Mouse (Mus musculus) macrophage (primary cell): ENCODE results near the gene Nsd2. TPM values are rescaled to one million over a fixed set of nuclear protein-coding genes. Genes with fewer than 3 reads are reported as not detected.
"Not testable (repeated sequence)": the region's sequence is repeated elsewhere in the genome, so short reads cannot be mapped to it uniquely, and the experiment has no call there.

Source experiments
- H3K27ac ChIP-seq: fragments of 350-480 bp; formaldehyde crosslinking; 2 replicates; pipeline ENCODE4 v1.9.0; 2021
- H3K36me3 ChIP-seq: fragments of 350-480 bp; formaldehyde crosslinking; 2 replicates; pipeline ENCODE4 v1.9.0; 2021; ENCODE audit errors: inconsistent target
- H3K4me3 ChIP-seq: fragments of 350-480 bp; formaldehyde crosslinking; 2 replicates; pipeline ENCODE4 v1.9.0; 2021; ENCODE audit errors: inconsistent target
- H3K79me2 ChIP-seq: fragments of 350-480 bp; formaldehyde crosslinking; 2 replicates; pipeline ENCODE4 v1.9.0; 2021; ENCODE audit errors: inconsistent target
- WGBS: methylation state at CpG from one replicate; pipeline ENCODE4 v1.1.7; 2026; ENCODE audit warnings: inconsistent platforms; ENCODE audit not compliant: missing documents; 5-methylcytosine and 5-hydroxymethylcytosine counted together
- polyA plus RNA-seq: library from polyadenylated mRNA; stranded (reverse); fragments of 250-400 nt; gene quantifications from 3 replicates; pipeline ENCODE4 v1.2.4, GENCODE M21; 2018; ENCODE audit warnings: inconsistent platforms

The Nsd2 gene
- polyA plus RNA-seq, 1 experiment from 2014 or later, result 18.1 TPM

DNA sequence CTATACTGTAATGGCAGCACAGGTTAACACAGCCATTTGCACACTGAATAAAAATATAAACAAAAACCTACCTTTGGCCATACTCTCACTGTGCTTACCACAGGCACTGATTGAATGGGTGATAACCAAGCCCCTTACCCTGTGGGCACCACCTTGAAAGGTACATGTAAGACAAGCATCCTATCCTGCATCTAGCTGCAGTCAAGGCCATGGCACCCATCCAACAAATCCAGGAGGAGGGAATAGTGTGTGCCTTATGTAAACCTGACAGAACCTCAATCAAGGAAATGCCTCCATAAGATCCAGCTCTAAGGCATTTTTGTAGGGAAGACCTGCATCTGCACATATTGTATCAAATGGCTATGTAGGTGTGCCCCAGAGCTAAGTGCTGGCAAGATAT is 105.6 kb downstream of the Nsd2 start:
- Histone ChIP-seq H3K27ac (no peak overlapping the region), H3K4me3 (no peak overlapping the region), H3K79me2 (peaks cover 97% of the 10 kb centered on the region), H3K36me3 (peaks cover 34% of the 10 kb centered on the region; the same call in 1 of the 2 replicates)

DNA sequence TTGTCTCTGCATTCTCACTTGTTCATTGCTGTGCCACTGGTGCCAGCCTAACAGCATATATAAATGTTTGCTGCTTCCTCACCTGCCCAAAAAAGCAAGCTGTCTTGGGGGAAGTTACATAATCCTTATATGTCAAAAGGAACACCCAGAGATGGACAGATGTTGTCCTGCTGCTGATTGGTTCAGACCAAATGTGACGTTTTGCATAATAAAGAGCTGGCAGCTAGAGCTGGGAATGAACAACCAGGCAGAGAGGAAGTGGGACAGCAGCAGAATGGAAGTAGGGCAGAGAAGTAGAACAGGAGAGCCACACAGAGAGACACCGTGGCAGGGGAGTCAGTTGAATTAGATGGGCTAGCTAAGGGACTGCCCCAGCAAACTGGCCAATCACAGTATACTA is 111.9 kb downstream of the Nsd2 start:
- WGBS, result 25% methylated on average over 2 of the region's 2 CpGs
- Histone ChIP-seq H3K4me3 (no peak overlapping the region), H3K79me2 (peaks cover 92% of the 10 kb centered on the region), H3K27ac (no peak overlapping the region), H3K36me3 (peaks cover 25% of the 10 kb centered on the region; the same call in 1 of the 2 replicates)

DNA sequence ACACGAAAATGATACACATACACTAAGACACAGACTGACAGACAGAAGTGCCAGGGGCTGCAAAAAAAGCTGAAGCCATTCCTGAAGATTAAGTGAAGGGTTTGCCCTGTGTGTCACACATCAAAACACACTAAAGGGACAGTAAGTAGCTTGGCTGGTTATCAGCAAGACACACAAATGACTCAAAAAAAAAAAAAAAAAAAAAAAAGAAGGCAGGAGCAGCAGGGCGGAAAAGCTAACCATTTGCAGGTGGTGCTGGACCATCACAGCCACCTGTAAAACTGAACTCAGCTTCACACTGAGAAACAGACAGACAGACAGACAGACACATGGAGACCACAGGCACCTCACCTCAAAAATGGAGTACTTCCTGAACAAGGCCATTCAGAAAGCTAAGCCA is 113.6 kb downstream of the Nsd2 start:
- Histone ChIP-seq H3K79me2 (peaks cover 79% of the 10 kb centered on the region), H3K27ac (no peak overlapping the region), H3K36me3 (peaks cover 12% of the 10 kb centered on the region; the same call in 1 of the 2 replicates), H3K4me3 (no peak overlapping the region)
- 100% methylated on average over 2 of the region's 2 CpGs for WGBS

GRCm38 (mm10) chr5:33934877-33935276 is 114.4 kb downstream of the Nsd2 start:
- WGBS, result 75% methylated on average over 6 of the region's 7 CpGs
- peak overlapping the region; percentile 62 for H3K4me3 ChIP-seq
- peaks cover 7% of the 10 kb centered on the region; the same call in 1 of the 2 replicates for H3K36me3 ChIP-seq
- no peak overlapping the region for H3K27ac ChIP-seq
- H3K79me2 ChIP-seq, result peaks cover 71% of the 10 kb centered on the region

GRCm38 (mm10) chr5:33935700-33936111 is 115.2 kb downstream of the Nsd2 start:
- peak overlapping the region; percentile 62 for H3K4me3 ChIP-seq
- peaks cover 8% of the 10 kb centered on the region; the same call in 1 of the 2 replicates for H3K36me3 ChIP-seq
- H3K27ac ChIP-seq, result peak overlapping the region; percentile 28; the same call in 1 of the 2 replicates
- under 1% methylated on average over 39 of the region's 39 CpGs for WGBS
- peaks cover 62% of the 10 kb centered on the region for H3K79me2 ChIP-seq

DNA sequence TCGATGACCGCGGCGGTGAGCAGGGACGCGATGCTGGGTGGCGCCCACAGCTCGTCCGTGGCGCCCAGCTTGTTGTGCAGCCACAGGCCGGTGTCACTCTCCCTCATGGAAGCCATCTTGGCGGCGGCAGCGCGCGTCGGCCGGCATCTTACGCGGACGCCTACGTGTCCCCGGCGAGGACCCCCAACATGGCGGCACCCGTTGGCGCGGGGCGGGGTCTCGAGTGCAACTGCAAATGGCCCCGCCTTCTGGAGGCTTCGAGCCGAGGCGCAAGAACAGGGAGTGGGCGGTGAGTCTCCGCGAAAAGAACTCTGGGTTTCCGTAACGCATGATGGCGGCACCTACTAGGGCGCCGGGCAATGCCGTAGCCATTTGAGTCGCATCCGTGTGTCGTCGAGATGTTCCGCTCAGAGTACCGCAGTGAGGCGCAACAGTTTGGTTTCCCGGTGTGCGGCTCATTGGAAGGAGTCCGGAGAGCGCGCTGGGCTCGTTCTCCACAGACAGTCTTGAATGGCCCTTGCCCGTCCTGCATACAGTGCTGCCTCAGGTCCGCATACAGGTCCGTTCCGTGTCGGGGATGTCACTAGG is 115.7 kb downstream of the Nsd2 start, which contains the start of gene Nelfa:
Gene Nelfa (minus strand): TSS at position 294 of the 588 bp plus-strand sequence.
- Histone ChIP-seq H3K27ac (peak within 1 kb of the TSS; percentile 86), H3K36me3 (peaks cover 8% of the 10 kb centered on the region; the same call in 1 of the 2 replicates)
- WGBS, result under 1% methylated on average over 60 of the region's 61 CpGs

DNA sequence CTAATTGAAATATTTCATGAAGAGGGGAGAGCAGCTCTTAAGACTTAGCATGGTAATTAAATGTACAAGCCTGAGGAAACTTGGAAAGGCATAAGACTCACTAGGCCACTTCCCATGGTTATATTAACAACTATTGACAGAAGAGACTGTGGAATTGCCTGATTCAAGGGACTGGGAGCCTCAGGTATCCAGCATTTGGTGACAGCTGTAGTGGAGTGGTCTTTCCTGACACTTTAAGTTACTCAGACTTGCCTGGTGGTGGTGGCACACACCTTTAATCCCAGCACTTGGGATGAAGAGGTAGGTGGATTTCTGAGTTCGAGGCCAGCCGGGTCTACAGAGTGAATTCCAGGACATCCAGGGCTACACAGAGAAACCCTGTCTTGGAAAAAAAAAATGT is 116.7 kb downstream of the Nsd2 start:
- peak overlapping the region; percentile 86 for H3K27ac ChIP-seq
- H3K36me3 ChIP-seq, result peaks cover 8% of the 10 kb centered on the region; the same call in 1 of the 2 replicates
- H3K79me2 ChIP-seq, result peaks cover 47% of the 10 kb centered on the region
- 100% methylated on average over 2 of the region's 2 CpGs for WGBS
- peak overlapping the region; percentile 68 for H3K4me3 ChIP-seq

More for the DNA sequence above, 115.7 kb downstream of the Nsd2 start, which contains the start of gene Nelfa:
- peak within 1 kb of the TSS; percentile 68 for H3K4me3 ChIP-seq
- H3K79me2 ChIP-seq, result peaks cover 57% of the 10 kb centered on the region

GRCm38 (mm10) chr5:33938448-33938847 is 117.9 kb downstream of the Nsd2 start:
- Histone ChIP-seq H3K27ac (peak overlapping the region; percentile 86), H3K4me3 (no peak overlapping the region), H3K36me3 (peaks cover 8% of the 10 kb centered on the region; the same call in 1 of the 2 replicates), H3K79me2 (peaks cover 35% of the 10 kb centered on the region)
- WGBS, result 0% methylated on average over 3 of the region's 3 CpGs

- not testable (repeated sequence) for H3K27ac ChIP-seq, H3K79me2 ChIP-seq, H3K4me3 ChIP-seq, H3K36me3 ChIP-seq
- 93% methylated on average over 15 of the region's 16 CpGs for WGBS
Measured at GRCm38 (mm10) chr5:33947035-33947434, 126.5 kb downstream of the Nsd2 start.

Other genes with a start within 250 kb of the Nsd2 start
- gene Fam53a, start 191.1 kb upstream of the Nsd2 start, polyA plus RNA-seq, result 9.3 to 21.4 TPM (median 18.9 TPM) in 3 replicates
- 0.10 to 0.23 TPM in 2 of 3 replicates, not detected in the other for gene Gm9903, start 190.8 kb upstream of the Nsd2 start, polyA plus RNA-seq
- 28.4 to 65.1 TPM (median 34.0 TPM) in 3 replicates for gene Slbp, start 168.2 kb upstream of the Nsd2 start, polyA plus RNA-seq
- 6.1 to 26.7 TPM (median 22.0 TPM) in 3 replicates for gene Tacc3, start 162.6 kb upstream of the Nsd2 start, polyA plus RNA-seq
- 11.7 to 18.8 TPM (median 18.6 TPM) in 3 replicates for gene Tmem129, start 162.3 kb upstream of the Nsd2 start, polyA plus RNA-seq
- not detected in 3 replicates for gene Fgfr3, start 99.1 kb upstream of the Nsd2 start, polyA plus RNA-seq
- 18.0 to 31.8 TPM (median 23.1 TPM) in 3 replicates for gene Letm1, start 37.9 kb upstream of the Nsd2 start, polyA plus RNA-seq
- 17.8 to 22.3 TPM (median 20.5 TPM) in 3 replicates for gene Nelfa, start 115.7 kb downstream of the Nsd2 start, polyA plus RNA-seq
- 8.0 to 61.4 TPM (median 19.0 TPM) in 3 replicates for gene Gm1673, start 162.7 kb downstream of the Nsd2 start, polyA plus RNA-seq
- 1.8 to 9.4 TPM (median 5.4 TPM) in 3 replicates for gene Nat8l, start 175.3 kb downstream of the Nsd2 start, polyA plus RNA-seq